Mouse (Mus musculus) c-Kit-positive CD71-positive TER-119-negative erythroid progenitor cells, embryonic 14.5 days (primary cell): ENCODE data around the gene Vps26b.

ENCODE experiments used
- DNase-seq: peaks from one replicate; pipeline ENCODE4 v3.0.0-alpha.2; 2013; ENCODE audit warnings: low read depth

The Vps26b gene

DNA sequence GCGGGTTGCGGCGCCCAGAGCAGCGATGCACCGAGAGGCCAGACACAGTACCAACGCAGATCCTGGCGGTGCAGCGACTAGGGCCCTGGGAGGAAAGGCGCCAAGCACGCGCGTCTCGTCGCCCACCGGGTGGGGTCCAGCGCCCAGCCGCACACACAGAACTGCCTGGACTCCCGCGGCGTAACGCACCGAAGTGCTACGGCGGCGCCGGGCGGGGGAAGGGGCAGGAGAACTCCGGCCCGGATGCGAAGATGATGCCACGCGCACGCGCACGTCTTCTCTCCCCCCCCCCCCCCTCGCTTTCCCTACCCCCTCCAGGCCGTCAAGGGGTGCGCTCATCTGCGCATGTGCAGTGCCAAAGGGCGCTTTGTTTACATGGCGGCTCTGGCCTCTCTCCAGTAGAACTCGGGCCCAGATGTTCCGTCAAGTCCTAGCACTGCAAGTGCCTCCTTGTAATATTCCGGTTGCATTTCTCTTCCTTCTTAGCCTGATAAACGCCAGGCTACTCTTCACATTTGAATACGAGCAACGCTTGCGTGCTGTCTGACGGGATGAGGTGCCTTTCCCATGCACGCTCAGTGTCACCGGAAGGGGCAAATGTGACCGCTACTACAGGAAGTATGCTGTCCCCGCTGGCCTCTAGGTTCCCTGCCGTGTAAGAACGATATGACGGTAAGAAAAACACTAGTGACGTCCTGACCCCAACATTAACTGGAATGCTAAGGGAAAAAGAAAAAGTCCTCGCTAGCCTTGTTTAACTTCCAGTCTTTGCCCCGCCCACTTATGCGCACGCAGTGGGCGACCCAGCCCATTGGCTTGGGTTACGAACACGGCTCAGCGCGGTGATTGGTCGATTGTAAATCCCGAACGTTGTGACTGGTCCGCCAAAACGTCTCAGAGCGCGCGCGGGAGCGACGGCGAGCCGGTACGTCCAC lies at the start of gene Vps26b, which contains the start of gene Ncapd3:
Gene Vps26b (minus strand): TSS at position 238 of the 935 bp plus-strand sequence.
Gene Ncapd3 (plus strand): TSS at position 348 of the 935 bp plus-strand sequence.
- DNase-seq = peak; percentile 97

DNA sequence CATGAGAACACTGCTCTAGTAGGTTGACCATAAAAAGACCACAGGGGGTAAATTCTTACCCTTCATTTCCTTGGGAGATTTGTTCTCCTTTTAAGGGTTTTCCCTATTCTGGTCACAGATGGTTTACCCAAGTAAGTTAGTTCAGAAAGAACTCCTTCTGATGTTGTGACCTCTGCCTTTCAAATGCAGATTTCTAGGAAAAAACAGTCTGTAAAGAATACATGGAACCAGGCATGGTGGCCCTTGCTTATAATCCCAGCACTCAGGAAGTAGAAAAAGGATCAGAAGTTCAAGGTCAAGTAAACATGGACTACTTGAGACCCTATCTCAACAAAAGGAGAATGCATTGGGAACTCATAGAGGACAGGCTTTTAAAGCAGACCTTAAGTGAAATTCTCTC lies 45.9 kb upstream of the Vps26b start:
- DNase-seq = no peak

DNA sequence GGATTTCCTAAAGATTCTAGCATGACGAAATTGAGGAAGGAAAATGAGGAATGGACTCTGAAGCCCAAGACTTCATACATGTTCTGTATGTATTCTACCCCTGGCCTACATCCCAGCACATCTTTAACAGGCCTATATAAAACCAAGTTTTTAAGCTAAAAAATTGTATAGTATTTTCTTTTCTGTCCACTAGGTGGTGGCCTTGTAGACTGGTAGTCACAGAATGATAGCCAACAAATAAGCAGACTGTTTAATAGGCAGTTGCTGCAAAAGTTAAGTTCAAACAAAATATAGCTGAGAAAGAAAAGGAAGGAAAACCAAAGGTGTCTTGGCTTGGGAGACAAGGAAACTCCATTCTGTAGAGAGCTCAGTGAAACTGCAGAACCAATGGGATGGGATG lies 44.8 kb upstream of the Vps26b start:
- DNase-seq = no peak

DNA sequence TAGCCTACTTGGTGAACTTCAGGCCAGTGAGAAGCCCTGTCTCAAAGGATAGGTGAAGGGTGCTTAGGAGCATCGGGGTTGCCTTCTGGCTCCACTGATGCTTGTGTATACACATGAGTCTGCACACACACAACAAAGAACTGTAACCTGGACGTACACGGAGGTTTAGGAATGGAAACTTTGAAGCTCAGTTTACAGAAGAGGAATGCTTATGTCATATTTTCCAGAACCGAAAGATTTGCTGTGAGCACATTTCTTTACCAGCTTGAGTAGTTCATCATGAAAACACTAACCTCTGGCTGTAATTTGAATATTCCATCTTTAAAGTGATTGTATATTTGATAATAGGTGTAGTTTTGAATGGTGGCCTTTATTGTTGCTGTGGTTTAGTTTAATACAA lies 41.0 kb upstream of the Vps26b start:
- no peak for DNase-seq

GRCm38 (mm10) chr9:27058341-27058740 lies 28.5 kb upstream of the Vps26b start:
- no peak for DNase-seq

DNA sequence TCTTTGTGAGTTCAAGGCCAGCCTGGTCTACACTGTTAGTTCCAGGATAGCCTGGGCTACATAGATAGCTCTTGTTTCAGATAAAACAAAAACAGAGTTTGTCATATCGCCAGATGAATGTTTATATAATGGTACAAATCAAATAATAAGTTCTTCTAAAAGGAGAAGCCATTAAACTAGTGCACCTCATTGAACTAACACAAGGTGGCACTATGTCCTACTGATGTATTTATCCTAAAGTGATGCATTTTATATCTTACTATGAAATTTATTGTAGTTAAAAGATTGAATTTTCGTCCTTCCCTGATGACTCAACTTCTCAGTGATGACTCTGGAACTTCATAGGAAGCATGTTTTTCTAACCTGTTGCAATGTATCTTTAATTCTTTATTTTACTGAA lies 19.6 kb upstream of the Vps26b start:
- no peak for DNase-seq

- DNase-seq = no peak
Observed at GRCm38 (mm10) chr9:27043892-27044291, 14.0 kb upstream of the Vps26b start.

DNA sequence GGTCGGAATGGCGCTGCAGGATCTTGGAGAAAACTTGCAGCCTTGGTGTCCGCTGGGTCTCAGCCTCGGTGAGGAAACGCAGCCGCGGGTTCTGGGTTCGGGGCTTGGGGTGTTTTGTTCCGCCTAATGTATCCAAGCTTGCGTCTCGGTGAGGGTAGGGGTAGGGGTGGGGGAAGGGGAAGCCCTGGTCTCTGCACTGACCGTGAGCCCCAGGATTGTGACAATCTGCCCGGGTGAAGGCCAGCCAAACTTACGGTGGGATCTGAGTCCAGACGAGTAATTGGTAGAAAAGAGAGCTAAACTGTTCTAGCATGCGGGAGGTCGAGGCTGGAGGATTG lies 867 bp upstream of the Vps26b start:
- DNase-seq = no peak

DNA sequence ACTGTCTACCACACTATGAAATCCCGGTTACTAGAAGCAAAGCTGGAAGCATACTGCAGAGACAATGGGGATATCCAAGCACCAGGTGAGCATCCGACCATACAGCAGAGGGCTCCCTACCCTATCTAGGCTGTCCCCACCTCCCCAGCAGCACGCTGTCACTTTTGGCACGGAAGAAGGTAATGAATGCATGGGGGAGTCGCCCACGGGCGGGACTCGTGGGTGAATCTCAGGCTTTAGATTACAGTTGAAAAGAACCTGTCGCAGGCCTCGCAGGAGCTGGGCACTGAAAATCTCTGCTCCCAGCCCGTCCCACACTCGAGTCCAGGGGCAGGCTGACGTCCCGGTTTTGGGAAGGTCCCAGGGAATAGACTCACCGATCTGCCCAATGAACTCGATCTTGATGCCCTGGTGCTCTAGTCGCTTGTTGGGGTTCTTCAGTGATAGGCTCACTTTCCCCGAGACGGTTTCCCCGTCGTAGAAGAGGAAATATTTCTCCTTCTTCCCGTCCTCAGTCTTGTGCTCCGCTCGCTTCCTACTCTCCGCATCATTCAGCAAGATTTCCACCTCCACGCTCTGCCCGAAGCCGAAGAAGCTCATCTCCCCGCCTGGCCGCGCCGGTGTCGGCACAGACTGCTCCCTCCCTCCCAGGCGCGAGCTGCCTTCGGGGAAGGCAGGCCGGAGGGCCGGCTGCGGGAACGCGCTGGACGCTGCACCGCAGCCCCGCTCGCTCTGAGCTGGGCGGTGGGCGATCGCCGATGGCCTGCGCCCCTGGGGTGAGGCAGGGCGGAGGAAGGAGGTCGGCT lies 640 bp downstream of the Vps26b start:
- DNase-seq = peak; percentile 29

DNA sequence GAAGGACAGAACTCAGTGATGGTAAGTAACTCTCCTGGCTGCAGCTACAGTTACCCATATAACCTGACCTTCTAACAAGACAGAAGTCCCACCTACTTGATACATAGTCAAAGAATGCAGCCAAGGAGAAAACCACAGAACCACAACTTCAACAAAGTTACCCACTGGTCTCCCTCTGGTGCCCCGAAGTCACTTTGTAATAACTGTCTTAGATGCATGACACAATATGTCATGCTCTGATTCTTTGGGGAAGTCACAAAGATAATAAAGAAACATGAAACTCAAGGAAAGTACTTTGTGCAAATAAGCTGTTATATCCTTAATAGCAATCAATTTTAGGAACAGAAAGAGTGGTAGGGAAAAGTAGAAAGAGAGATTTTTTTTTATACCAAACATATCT lies 3.2 kb downstream of the Vps26b start:
- DNase-seq = no peak

DNA sequence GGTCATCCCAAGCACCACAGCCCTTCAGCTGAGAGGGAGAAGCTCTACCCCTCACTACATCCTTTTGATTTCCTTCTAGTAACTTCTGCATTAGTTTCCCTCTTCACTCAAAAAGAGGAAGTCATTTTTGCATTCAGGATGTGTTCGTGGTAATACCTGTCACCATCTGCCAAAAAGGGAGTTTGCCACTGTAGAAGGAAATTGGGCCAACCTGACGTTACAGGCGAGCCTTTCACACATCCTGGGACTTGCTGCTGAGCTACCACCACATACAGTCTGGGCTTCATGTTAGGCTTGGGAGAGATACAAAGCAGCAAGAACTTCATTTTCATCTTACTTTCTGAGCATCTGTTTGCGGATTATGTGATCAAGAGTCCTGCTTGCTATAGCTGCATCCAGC lies 6.2 kb downstream of the Vps26b start:
- DNase-seq = no peak

- no peak for DNase-seq
Observed at GRCm38 (mm10) chr9:27018961-27019360, 10.9 kb downstream of the Vps26b start.

GRCm38 (mm10) chr9:27011572-27011971 lies 18.3 kb downstream of the Vps26b start:
- DNase-seq = no peak

GRCm38 (mm10) chr9:27009231-27009630 lies 20.6 kb downstream of the Vps26b start:
- DNase-seq = no peak

- no peak for DNase-seq
Observed at GRCm38 (mm10) chr9:27006866-27007265, 23.0 kb downstream of the Vps26b start.

DNA sequence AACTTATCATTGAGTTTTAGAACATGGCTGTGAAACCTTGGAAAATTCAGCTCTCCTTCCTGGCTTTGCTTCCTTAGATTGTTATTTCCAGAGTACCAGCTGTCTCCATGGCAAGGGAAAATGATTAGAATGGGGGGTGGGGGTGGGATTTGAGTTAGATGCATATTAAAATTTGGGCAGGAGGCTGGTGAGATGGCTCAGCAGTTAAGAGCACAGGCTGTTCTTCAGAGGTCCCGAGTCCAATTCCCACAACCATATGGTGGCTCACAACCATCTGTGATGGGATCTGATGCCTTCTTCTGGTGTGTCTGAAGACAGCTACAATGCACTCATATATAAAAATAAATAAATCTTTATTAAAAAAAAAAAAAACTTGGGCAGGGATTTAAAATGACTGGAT lies 23.9 kb downstream of the Vps26b start:
- DNase-seq = no peak

GRCm38 (mm10) chr9:27005231-27005630 lies 24.6 kb downstream of the Vps26b start:
- no peak for DNase-seq

DNA sequence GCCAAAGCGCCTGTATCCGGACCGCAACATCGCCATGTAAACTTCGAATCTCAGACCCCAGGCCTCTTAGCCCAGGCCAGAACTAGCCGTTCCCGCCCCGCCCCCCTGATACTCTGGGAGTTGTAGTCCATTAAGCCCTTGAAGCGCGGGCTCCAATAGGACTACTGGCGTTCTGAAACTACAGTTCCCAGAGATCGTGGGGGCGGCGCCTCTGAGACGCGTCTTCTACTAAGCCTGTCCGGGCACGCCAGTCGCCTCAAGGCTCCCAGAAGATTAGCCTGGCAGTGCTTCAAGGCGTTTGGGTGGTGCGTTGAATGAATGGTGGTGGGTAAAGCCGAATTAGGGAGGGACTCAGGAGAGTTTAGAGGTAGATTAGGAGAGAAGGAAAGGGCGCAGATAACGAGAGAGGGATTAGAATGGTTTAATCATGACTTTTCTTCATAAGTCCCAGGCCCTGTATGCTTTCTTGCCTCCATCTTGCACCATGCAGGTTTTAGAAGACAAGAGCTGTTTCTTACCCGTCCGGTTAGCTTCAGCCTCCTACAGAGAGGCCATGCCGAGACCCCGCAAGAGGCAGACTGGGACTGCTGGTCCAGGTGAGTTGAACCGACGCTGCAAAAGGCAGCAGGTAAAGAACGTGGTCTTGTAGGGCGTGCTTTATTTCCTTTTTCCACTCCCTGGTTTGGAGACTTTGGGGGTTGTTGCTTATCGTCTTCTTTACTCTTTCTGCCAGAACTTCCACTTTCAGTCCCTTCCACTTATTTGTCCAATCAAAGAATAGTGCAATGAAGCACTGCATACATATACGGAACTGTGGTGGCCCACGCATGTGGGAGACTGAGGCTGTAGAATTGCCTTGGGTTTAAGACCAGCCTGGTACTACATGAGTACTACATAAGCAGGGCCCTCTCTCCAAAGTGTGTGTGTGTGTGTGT lies 30.1 kb downstream of the Vps26b start, which contains the start of the genes Acad8 and Thyn1:
Gene Acad8 (minus strand): TSS at position 106 of the 935 bp plus-strand sequence.
Gene Thyn1 (plus strand): TSS at position 250 of the 935 bp plus-strand sequence.
- peak; percentile 95 for DNase-seq

- no peak for DNase-seq
Observed at GRCm38 (mm10) chr9:26998669-26999460, 31.0 kb downstream of the Vps26b start.

- DNase-seq = no peak
Observed at GRCm38 (mm10) chr9:26997501-26997900, 32.4 kb downstream of the Vps26b start.

DNA sequence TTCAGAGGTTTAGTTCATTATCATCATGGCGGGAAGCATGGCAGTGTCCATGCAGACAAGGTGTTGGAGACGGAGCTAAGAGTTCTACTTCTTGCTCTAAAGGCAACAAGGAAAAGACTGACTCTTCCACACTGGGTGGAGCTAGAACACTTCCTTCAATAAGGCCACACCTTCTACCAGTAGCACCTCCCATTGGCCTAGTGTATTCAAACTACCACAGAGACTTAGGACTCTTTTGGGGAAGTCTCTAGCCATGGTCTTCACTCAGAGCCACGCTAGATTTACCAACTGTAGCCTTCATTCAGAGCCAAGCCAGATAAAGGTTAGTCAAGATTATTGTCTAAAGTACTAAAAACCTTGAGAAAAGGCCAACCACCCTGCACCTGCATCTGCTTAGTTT lies 32.8 kb downstream of the Vps26b start:
- no peak for DNase-seq
